Mouse (Mus musculus) ES-Bruce4 (cell line): ENCODE data around the gene Zfp275.

Experiments used
- CTCF ChIP-seq: IDR thresholded peaks from one replicate; pipeline ENCODE4 v1.8.1; 2011; ENCODE audit warnings: low read depth, low read length
- EP300 ChIP-seq: IDR thresholded peaks from 2 replicates; pipeline ENCODE4 v1.6.1; 2011; ENCODE audit warnings: low read depth, low read length; ENCODE audit not compliant: insufficient read depth
- POLR2A ChIP-seq: IDR thresholded peaks from one replicate; pipeline ENCODE4 v1.8.1; 2011; ENCODE audit warnings: low read length; ENCODE audit not compliant: insufficient read depth

GRCm38 (mm10) chrX:73342483-73342895 is at the start of gene Zfp275:
- TF ChIP-seq POLR2A = no peak
- TF ChIP-seq EP300 = no peak
- no peak for TF ChIP-seq CTCF
